Mouse (Mus musculus): ENCODE measurements around the gene Itpr2. TPM values are rescaled to one million over a fixed set of nuclear protein-coding genes. Genes with fewer than 3 reads are reported as not detected.

The Itpr2 gene
- polyA plus RNA-seq, 1 experiment from 2014 or later = 10.2 TPM

DNA sequence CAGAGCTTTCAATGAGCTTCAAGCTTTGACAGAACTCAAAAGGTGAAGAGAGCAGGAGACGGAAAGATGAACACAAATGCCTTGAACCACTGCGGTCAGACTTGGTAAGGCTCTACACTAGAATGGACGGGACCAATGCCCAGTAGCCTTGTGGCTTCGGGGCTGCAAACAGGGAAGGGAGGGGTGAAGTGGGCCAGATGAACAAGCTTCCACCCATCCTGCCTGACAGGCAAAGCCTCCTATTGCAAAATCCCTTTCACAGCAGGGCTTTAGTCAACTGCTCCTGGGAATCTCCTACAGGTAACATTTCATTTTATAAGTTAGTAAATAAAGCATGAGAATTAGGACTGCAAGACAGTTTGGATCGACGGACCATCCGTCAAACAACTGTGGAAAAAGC, 70.2 kb downstream of the Itpr2 start:
- no peak for ATAC-seq (ENCODE audit: low FRiP score, low read depth)
- 84% methylated on average over 7 of the region's 7 CpGs for WGBS
- H3K27ac ChIP-seq = no peak overlapping the region
- H3K9ac ChIP-seq = no peak overlapping the region
- H3K27me3 ChIP-seq = no peaks in the 10 kb centered on the region
- H3K36me3 ChIP-seq = no peaks in the 10 kb centered on the region
- H3K4me3 ChIP-seq = no peak overlapping the region
- H3K9me3 ChIP-seq = no peaks in the 10 kb centered on the region
- H3K4me1 ChIP-seq = peaks cover 4% of the 10 kb centered on the region; the same call in 1 of the 2 replicates
- H3K4me2 ChIP-seq (replicated peaks) = no peak overlapping the region

DNA sequence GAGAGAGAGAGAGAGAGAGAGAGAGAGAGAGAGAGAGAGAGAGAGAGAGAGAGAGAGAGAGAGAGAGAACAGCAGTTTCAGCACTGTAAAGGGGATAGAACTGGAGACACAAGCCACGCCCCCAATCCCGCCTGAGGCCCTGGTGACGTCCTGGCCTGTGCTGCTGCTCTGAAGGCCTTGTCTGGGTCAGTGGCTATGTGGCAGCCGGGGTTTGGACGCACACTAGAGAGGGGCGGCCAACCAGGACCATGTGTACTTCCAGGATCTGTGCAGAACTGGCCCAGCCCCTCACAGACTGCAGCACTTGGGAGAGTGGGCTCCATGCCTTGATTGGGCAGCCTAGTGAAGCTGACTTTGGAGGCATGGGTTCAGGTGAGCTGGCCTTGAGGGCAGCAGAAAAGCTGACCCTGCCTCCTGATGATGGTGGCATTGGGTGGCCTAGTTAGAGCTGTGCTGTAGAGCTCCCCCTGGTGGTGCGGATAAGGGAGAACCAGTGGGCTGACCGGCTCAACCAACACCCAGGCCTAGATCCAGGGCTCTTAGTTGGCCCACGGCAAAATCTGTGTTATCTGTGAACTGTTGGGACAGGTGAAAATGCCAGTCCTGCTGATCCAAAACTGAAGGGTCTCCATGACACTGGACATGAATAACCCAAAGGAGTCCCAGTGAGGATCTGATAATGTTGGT, 72.2 kb downstream of the Itpr2 start:
- WGBS = 55% methylated on average over 9 of the region's 9 CpGs
- no peak overlapping the region for H3K9ac ChIP-seq
- ATAC-seq (ENCODE audit: low FRiP score, low read depth) = no peak
- no peaks in the 10 kb centered on the region for H3K27me3 ChIP-seq
- no peaks in the 10 kb centered on the region for H3K9me3 ChIP-seq
- H3K27ac ChIP-seq = no peak overlapping the region
- H3K36me3 ChIP-seq = no peaks in the 10 kb centered on the region
- H3K4me2 ChIP-seq (replicated peaks) = no peak overlapping the region
- no peak overlapping the region for H3K4me3 ChIP-seq
- peaks cover 13% of the 10 kb centered on the region for H3K4me1 ChIP-seq

DNA sequence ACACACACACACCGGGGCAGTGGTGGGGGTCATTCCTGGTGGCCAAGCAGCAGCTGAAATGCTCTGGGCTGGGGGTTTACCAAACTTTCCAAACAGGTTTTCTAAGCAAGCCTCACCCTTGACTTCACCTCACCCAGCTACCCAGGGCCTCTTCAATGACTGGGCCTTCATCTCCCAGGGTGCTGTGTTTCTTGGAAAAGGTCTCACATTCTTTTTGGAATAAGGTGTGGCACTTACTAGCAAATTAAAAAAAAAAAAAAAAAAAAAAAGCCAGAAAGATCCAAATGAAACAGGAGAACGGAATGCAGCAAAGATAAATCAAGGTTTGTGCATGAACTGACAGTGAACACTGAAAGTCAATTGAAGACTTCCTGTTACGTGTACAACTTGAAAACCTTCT, 77.2 kb downstream of the Itpr2 start:
- Histone ChIP-seq H3K4me2 (replicated peaks) (no peak overlapping the region), H3K27ac (no peak overlapping the region), H3K9me3 (no peaks in the 10 kb centered on the region), H3K4me3 (no peak overlapping the region), H3K4me1 (peaks cover 15% of the 10 kb centered on the region), H3K9ac (no peak overlapping the region), H3K27me3 (no peaks in the 10 kb centered on the region), H3K36me3 (no peaks in the 10 kb centered on the region)
- no peak for ATAC-seq (ENCODE audit: low FRiP score, low read depth)
- WGBS = 80% methylated on average over 3 of the region's 3 CpGs

DNA sequence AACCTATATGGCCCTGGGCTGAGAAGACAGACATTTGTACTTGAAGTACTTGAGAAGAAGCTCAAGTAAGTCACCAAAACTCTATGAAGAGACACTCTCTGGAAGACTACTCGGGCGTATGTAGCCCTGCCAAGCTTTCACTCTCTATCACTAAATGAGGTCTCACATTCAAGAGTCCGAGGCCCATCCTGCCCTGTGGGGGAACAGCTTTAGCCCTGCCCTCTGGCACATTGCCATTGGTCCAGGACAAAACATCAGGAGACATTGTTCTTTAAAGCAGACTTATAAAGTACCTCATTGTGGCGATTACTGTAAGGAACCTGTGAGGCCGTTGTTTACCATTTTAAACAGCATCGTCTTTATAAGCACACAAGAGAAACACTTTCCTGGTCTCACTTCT, 77.7 kb downstream of the Itpr2 start:
- Histone ChIP-seq H3K9me3 (no peaks in the 10 kb centered on the region), H3K36me3 (no peaks in the 10 kb centered on the region), H3K27me3 (no peaks in the 10 kb centered on the region), H3K4me2 (replicated peaks) (no peak overlapping the region), H3K9ac (no peak overlapping the region), H3K27ac (no peak overlapping the region), H3K4me3 (no peak overlapping the region), H3K4me1 (peaks cover 15% of the 10 kb centered on the region)
- WGBS = 74% methylated on average over 6 of the region's 6 CpGs
- ATAC-seq (ENCODE audit: low FRiP score, low read depth) = no peak

DNA sequence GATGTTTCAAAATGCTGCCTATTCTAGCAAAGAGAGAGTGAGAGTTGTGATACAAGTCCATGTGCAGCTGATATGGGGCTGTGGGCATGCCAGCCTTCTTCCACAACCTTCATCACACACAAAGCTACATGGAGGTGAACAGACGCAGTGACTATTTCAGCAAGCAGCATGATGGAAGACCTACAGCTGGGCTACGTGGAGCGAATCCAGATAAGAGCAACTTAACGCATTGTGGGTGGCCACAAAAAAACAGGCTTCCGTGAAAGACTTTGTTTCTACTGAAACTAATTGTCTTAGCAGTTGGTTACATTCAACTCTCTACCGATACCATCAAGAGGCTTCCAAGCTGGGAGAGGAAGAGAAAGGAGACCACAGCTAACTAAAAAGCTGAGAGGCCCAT, 81.3 kb downstream of the Itpr2 start:
- H3K4me2 ChIP-seq (replicated peaks) = no peak overlapping the region
- H3K4me3 ChIP-seq = no peak overlapping the region
- H3K9ac ChIP-seq = no peak overlapping the region
- 0 out of 2 replicates have a peak, but pooled peaks cover 7% of the 10 kb centered on the region for H3K4me1 ChIP-seq
- 74% methylated on average over 6 of the region's 6 CpGs for WGBS
- ATAC-seq (ENCODE audit: low FRiP score, low read depth) = no peak
- no peaks in the 10 kb centered on the region for H3K27me3 ChIP-seq
- no peaks in the 10 kb centered on the region for H3K36me3 ChIP-seq
- H3K27ac ChIP-seq = no peak overlapping the region
- H3K9me3 ChIP-seq = no peaks in the 10 kb centered on the region

DNA sequence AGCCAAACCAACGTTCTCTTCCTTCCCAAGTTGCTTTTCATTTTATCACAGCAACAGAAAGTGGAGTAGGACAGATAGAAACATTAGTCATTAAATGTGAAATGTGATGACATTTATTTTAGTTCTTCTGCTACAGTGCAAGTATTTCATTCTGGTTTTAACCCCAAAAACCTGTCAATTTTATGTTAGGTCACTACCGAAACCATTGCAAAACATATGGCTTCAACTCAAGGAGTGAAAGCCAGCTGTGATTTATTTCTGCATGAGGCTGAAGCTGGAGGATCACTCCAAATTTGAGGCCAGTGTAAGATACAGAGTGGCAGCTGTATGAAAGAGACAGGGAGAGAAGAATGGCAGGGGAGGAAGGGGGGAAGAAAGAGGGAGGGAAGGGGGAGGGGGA, 85.6 kb downstream of the Itpr2 start:
- ATAC-seq (ENCODE audit: low FRiP score, low read depth) = no peak
- H3K27ac ChIP-seq = no peak overlapping the region
- H3K36me3 ChIP-seq = no peaks in the 10 kb centered on the region
- no peak overlapping the region for H3K9ac ChIP-seq
- 71% methylated on average over 2 of the region's 2 CpGs for WGBS
- no peaks in the 10 kb centered on the region for H3K27me3 ChIP-seq
- peaks cover 24% of the 10 kb centered on the region for H3K4me1 ChIP-seq
- no peak overlapping the region for H3K4me3 ChIP-seq
- no peak overlapping the region for H3K4me2 ChIP-seq (replicated peaks)
- H3K9me3 ChIP-seq = no peaks in the 10 kb centered on the region

DNA sequence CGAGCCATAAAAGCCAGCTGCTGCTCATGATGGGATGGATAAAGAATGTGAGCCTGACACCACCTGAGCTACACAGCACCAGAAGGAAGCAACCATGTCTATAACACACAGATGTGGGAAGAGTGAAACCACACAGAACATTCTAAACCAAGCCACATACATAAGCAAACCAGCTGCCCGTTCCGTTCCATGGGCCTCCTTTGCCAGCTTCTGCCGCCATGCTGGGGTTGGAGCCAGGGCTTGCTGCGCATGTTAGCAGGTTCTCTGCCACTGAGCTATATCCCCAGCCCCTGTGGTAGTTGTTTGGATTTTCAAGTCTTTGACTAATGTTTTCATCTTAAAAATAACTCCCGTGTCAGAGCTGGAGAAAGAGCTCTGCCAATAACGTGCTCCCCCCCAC, 87.9 kb downstream of the Itpr2 start:
- Histone ChIP-seq H3K4me2 (replicated peaks) (no peak overlapping the region), H3K27me3 (no peaks in the 10 kb centered on the region)
- 63% methylated on average over 7 of the region's 7 CpGs for WGBS

DNA sequence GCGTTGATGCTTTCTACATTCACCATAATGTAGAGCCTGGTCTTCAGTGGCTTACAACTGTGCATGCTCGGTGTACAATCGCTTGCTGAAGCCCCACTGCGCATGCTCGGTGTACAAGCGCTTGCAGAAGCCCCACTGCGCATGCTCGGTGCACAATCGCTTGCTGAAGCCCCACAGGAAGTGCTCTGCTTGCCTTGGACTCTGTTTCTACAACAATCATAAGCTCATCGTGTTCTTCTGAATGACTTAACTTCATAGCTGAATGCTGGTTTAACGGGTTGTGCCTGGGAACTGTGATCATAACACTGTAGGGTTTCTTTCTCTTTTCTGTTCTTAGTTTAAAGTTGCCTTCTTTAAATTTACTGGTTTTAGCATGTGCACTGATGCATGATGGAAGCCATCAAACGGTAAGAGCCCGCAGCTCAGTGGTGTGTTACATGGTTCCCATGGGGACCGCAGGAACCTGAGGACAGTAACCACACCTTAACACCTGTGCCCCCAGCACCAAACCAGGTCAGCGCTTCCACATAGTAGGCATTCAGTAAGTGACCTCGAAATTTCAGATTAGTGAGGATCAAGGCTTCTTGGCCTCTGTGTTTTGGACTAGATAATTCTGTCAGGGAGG, 90.5 kb downstream of the Itpr2 start:
- Histone ChIP-seq H3K4me3 (no peak overlapping the region), H3K27me3 (no peaks in the 10 kb centered on the region), H3K4me2 (replicated peaks) (no peak overlapping the region), H3K9me3 (no peaks in the 10 kb centered on the region), H3K9ac (no peak overlapping the region), H3K4me1 (peaks cover 28% of the 10 kb centered on the region), H3K27ac (no peak overlapping the region), H3K36me3 (no peaks in the 10 kb centered on the region)
- no peak for ATAC-seq (ENCODE audit: low FRiP score, low read depth)
- 79% methylated on average over 16 of the region's 16 CpGs for WGBS

More for the DNA sequence above, 87.9 kb downstream of the Itpr2 start:
- ATAC-seq (ENCODE audit: low FRiP score, low read depth) = no peak
- no peaks in the 10 kb centered on the region for H3K36me3 ChIP-seq
- no peak overlapping the region for H3K4me3 ChIP-seq
- H3K27ac ChIP-seq = 0 out of 2 replicates have a peak overlapping the region, but pooled peaks have one; percentile 2
- H3K9ac ChIP-seq = no peak overlapping the region
- H3K9me3 ChIP-seq = no peaks in the 10 kb centered on the region
- H3K4me1 ChIP-seq = peaks cover 28% of the 10 kb centered on the region

DNA sequence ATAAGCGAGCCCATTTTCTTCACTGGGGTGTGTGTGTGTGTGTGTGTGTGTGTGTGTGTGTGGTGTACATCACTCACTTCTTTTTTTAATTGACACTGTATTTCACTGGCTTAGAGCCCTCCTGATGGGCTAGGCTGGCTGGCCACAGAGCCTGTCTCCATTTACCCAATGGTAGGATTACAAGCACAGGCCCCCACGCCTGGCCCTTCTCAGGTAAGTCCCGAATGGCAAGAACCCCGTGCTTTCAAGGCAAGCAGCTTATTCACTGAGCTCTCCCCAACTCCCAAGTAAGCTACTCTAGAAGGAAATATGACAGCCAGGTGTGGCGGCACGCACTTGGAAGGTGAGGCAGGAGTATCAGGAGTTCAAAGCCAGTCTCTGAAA, 91.6 kb downstream of the Itpr2 start:
- H3K4me2 ChIP-seq (replicated peaks) = peak overlapping the region; percentile 51; the same call in 1 of the 2 replicates
- ATAC-seq (ENCODE audit: low FRiP score, low read depth) = no peak; the same call in 1 of the 2 replicates
- WGBS = 66% methylated on average over 6 of the region's 6 CpGs
- H3K9me3 ChIP-seq = no peaks in the 10 kb centered on the region
- H3K4me3 ChIP-seq = no peak overlapping the region
- H3K4me1 ChIP-seq = peaks cover 28% of the 10 kb centered on the region
- H3K36me3 ChIP-seq = no peaks in the 10 kb centered on the region
- no peak overlapping the region for H3K9ac ChIP-seq
- H3K27me3 ChIP-seq = no peaks in the 10 kb centered on the region
- H3K27ac ChIP-seq = peak overlapping the region; percentile 61

DNA sequence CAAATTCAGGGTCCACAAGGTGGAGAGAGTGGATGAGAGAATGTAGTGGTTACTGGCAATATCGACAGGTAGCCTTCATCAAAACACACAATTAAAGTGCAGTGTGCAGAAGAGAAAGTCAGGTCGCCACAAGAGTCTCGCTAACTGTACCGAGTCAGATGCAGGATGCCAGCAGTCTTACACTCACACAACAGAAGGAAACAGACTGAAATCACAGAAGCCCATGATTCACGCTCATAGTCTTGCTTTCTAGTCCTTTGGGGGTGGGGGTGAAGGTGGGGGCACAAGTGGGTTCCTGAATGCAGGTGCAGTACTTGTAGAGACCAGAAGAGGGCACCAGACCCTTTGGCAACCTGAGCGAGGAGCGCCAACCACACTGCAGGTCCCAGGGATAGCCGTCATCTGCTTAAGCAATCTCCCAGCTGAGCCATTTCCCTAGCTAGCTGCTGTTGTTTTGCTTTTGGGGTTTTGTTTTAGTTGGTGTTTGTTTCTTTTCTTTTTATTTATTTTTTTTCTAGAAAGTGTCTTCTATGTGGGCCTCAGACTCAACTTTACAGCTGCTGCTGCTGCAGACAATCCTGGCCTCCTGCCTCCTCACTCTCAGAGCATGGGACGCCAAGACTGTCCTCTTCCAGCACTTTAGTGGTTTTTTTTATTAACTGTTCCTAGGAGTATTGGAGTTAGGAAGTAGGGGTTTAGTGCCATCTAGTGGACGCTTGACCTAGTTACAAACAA, 92.2 kb downstream of the Itpr2 start:
- peak; percentile 80 for ATAC-seq (ENCODE audit: low FRiP score, low read depth)
- Histone ChIP-seq H3K27ac (peak overlapping the region; percentile 61), H3K4me1 (peaks cover 33% of the 10 kb centered on the region), H3K4me3 (0 out of 2 replicates have a peak overlapping the region, but pooled peaks have one; percentile 5), H3K36me3 (no peaks in the 10 kb centered on the region), H3K9me3 (no peaks in the 10 kb centered on the region), H3K4me2 (replicated peaks) (peak overlapping the region; percentile 51), H3K27me3 (no peaks in the 10 kb centered on the region), H3K9ac (no peak overlapping the region)
- 23% methylated on average over 10 of the region's 10 CpGs for WGBS

DNA sequence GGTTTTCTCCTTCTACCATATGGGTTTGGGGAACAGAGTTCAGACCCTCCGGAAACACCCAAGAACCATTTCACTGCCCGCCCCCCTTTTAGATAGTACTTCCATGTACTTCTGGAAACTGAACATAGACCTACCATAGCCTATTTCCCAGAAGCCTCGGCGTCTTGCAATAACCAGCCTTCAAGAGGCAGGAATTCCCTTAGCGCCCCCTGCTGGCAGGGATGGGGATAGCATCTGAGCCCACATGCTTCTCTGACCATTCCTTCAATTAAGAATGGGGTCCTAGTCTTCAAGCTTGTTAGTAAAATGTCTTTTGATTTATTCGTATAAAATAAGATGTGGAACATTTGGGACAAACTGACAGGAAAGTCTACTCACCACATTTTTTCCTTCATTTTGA, 96.6 kb downstream of the Itpr2 start:
- H3K27ac ChIP-seq = no peak overlapping the region
- peaks cover 34% of the 10 kb centered on the region for H3K4me1 ChIP-seq
- H3K27me3 ChIP-seq = no peaks in the 10 kb centered on the region
- 55% methylated on average over 6 of the region's 6 CpGs for WGBS
- no peak overlapping the region for H3K4me3 ChIP-seq
- no peak for ATAC-seq (ENCODE audit: low FRiP score, low read depth)
- no peak overlapping the region for H3K4me2 ChIP-seq (replicated peaks)
- no peak overlapping the region for H3K9ac ChIP-seq
- H3K36me3 ChIP-seq = no peaks in the 10 kb centered on the region
- no peaks in the 10 kb centered on the region for H3K9me3 ChIP-seq

DNA sequence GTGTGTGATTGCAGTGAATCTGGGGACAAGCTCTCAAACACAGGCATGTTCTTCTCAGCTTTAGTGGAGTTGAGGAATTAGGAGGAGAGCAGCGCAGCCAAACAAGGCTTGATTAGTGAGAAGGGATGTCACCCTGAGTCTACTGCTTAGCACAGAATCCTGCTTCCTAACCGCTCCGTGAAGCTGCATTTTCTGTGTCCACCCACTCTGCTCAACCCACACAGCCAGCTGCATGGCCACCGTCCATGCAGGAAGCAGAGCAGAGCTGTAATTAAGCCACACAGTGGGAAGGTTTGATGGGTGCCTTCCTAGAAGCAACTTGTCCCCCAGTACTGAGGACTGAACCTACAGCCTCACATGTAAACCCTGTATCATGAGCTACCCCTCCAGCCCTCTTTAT, 97.1 kb downstream of the Itpr2 start:
- Histone ChIP-seq H3K9me3 (no peaks in the 10 kb centered on the region), H3K4me2 (replicated peaks) (peak overlapping the region; percentile 27), H3K9ac (no peak overlapping the region; the same call in 1 of the 2 replicates), H3K36me3 (no peaks in the 10 kb centered on the region), H3K27ac (peak overlapping the region; percentile 44; the same call in 1 of the 2 replicates), H3K4me3 (no peak overlapping the region), H3K27me3 (no peaks in the 10 kb centered on the region), H3K4me1 (peaks cover 39% of the 10 kb centered on the region)
- no peak for ATAC-seq (ENCODE audit: low FRiP score, low read depth)
- 77% methylated on average over 4 of the region's 4 CpGs for WGBS

Data from limb, embryonic 13.5 days (tissue).